Mouse (Mus musculus) lung, embryonic 15.5 days (tissue): Measurements from ENCODE around the gene Fsd1. TPM values are rescaled to one million over a fixed set of nuclear protein-coding genes. Genes with fewer than 3 reads are reported as not detected.

Source experiments
- ATAC-seq: fragments of 200-750 bp; cut with Nextera tagmentation; 2 replicates; pipeline ENCODE4 v1.8.0; 2017; ENCODE audit warnings: moderate number of reproducible peaks, borderline replicate concordance; ENCODE audit not compliant: low FRiP score, low TSS enrichment; ENCODE audit errors: extremely low read depth
- H3K27ac ChIP-seq: fragments of 300-500 bp; sonication (generic); 2 replicates; pipeline ENCODE4 v1.5.1; 2015; ENCODE audit warnings: moderate library complexity, mild to moderate bottlenecking, inconsistent platforms
- H3K27me3 ChIP-seq: fragments of 300-500 bp; sonication (generic); 2 replicates; pipeline ENCODE4 v1.6.1; 2015; ENCODE audit warnings: inconsistent platforms
- H3K36me3 ChIP-seq: fragments of 300-500 bp; sonication (generic); 2 replicates; pipeline ENCODE4 v1.6.1; 2015; ENCODE audit warnings: inconsistent platforms
- H3K4me1 ChIP-seq: fragments of 300-500 bp; sonication (generic); 2 replicates; pipeline ENCODE4 v1.6.1; 2015; ENCODE audit warnings: inconsistent platforms
- H3K4me2 ChIP-seq: fragments of 300-500 bp; sonication (generic); 2 replicates; pipeline ENCODE4 v1.6.1; 2015; ENCODE audit warnings: inconsistent platforms, mild to moderate bottlenecking, moderate library complexity
- H3K4me3 ChIP-seq: fragments of 300-500 bp; sonication (generic); 2 replicates; pipeline ENCODE4 v1.5.1; 2015; ENCODE audit warnings: mild to moderate bottlenecking, inconsistent platforms
- H3K9ac ChIP-seq: fragments of 300-500 bp; sonication (generic); 2 replicates; pipeline ENCODE4 v1.6.1; 2015; ENCODE audit warnings: inconsistent platforms
- H3K9me3 ChIP-seq: fragments of 300-500 bp; sonication (generic); 2 replicates; pipeline ENCODE4 v1.6.1; 2016; ENCODE audit warnings: inconsistent platforms
- WGBS: fragments of 180-500 bp; shearing (Covaris S2); methylation state at CpG from one replicate; pipeline ENCODE4 v1.1.7; 2015; 5-methylcytosine and 5-hydroxymethylcytosine counted together
- polyA plus RNA-seq: library from polyadenylated mRNA; unstranded; fragments of >200 nt; fragmentation: Nextera tagmentation; extraction: Ambion mirVana; gene quantifications from 2 replicates; pipeline ENCODE4 v1.2.1, GENCODE M21; 2015

Fsd1 gene
- polyA plus RNA-seq, 1 experiment from 2014 or later = 7.7 TPM

- Histone ChIP-seq H3K4me2 (peak overlapping the region; percentile 68), H3K9ac (peak overlapping the region; percentile 93), H3K36me3 (peaks cover 13% of the 10 kb centered on the region; the same call in 1 of the 2 replicates), H3K4me3 (peak overlapping the region; percentile 88), H3K27me3 (no peaks in the 10 kb centered on the region), H3K9me3 (no peaks in the 10 kb centered on the region), H3K27ac (no peak overlapping the region), H3K4me1 (peaks cover 43% of the 10 kb centered on the region)
- WGBS = 70% methylated on average over 6 of the region's 6 CpGs
- ATAC-seq = no peak
Observed at GRCm38 (mm10) chr17:56034726-56035100, 48.4 kb downstream of the Fsd1 start.

DNA sequence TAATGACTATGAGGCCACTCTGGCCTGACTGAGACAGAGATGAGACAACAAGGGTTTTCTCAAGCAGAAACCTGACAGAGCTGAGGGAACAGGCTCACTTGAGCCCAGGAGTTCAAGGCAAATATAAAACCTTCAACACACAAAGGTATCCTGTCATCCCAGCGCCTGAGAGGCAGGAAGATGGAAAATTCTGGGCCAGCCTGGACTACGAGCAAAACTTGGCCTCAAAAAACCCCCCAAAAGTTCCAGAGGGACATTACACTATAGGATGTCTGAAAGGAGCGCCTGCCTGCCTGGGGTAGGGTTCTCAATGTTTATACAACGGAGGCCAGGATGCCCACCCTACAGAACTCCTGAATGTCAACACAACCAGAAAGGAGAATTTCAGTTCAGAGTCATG, 48.9 kb downstream of the Fsd1 start:
- no peak for ATAC-seq
- WGBS = 51% methylated on average over 4 of the region's 4 CpGs
- H3K4me1 ChIP-seq = peaks cover 43% of the 10 kb centered on the region

DNA sequence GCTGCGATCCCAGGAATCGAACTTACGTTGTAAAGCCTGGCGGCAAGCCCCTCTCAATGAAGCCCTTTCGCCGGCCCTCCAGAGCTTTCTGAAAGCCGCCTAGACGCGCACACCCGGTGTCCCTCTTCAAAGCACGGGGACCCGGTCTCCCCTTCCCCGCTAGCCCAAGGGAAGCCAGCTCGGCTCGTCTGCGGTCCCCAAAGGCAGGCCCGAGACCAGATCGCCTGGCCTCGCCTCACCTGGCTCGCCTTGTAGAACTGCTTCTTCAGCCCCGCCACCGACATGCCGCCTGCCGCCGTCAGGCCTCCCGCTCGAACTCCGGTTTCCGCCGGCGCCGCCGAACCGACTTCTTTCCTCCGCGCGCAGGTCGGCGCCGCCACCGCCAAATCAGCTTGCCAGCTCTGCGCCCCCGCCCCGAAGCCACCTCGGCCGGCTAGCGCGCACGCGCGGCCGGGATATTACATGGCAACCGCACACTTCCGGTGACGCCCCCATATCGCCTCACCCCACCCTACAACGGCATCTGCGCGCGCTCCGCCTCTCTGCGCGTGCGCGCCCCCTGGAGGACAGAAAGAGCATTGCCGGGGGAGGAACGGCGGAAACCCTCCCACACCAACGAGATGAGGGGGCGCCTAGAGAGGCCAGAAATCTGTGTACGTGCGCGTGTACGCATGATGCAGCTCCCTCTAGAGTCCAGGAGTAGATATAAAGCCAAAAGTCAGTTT, 50.0 kb downstream of the Fsd1 start, which contains the start of gene Sh3gl1:
TSS of gene Sh3gl1 (minus strand) at position 460 of the 725 bp plus-strand sequence.
- ATAC-seq = peak; percentile 90
- peaks cover 44% of the 10 kb centered on the region for H3K4me1 ChIP-seq
- 0 out of 2 replicates have a peak, but pooled peaks cover 6% of the 10 kb centered on the region for H3K36me3 ChIP-seq
- peak within 1 kb of the TSS; percentile 88 for H3K4me3 ChIP-seq
- WGBS = under 1% methylated on average over 74 of the region's 74 CpGs
- peak within 1 kb of the TSS; percentile 88 for H3K27ac ChIP-seq
- no peaks in the 10 kb centered on the region for H3K27me3 ChIP-seq
- H3K4me2 ChIP-seq = peak within 1 kb of the TSS; percentile 68
- peak within 1 kb of the TSS; percentile 93 for H3K9ac ChIP-seq
- H3K9me3 ChIP-seq = no peaks in the 10 kb centered on the region

More for the DNA sequence above, 48.9 kb downstream of the Fsd1 start:
- no peaks in the 10 kb centered on the region for H3K9me3 ChIP-seq
- H3K9ac ChIP-seq = peak overlapping the region; percentile 93
- no peaks in the 10 kb centered on the region for H3K27me3 ChIP-seq
- H3K36me3 ChIP-seq = peaks cover 11% of the 10 kb centered on the region; the same call in 1 of the 2 replicates
- peak overlapping the region; percentile 68 for H3K4me2 ChIP-seq
- H3K27ac ChIP-seq = no peak overlapping the region
- H3K4me3 ChIP-seq = peak overlapping the region; percentile 88

DNA sequence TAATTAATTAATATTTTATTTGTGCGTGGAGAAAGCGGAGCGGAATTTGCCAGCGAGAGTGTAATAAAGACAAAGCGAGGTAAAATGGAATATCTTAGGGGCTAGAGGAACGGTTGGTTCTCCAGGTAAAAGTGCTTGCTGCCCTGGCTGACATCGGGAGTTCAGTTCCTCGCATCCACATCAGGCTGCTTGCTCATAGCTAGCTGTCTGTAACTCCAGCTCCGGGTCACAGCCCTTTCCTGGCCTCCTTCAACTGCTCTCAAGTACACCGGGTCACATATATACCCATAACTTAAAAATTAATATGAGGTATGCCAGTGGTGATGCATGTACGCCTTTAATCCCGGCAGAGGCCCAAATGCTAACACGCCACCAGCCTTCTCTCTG, 50.6 kb downstream of the Fsd1 start:
- Histone ChIP-seq H3K27ac (no peak overlapping the region), H3K9ac (peak overlapping the region; percentile 37; the same call in 1 of the 2 replicates)

GRCm38 (mm10) chr17:56038583-56039261, 52.4 kb downstream of the Fsd1 start:
- Histone ChIP-seq H3K9me3 (no peaks in the 10 kb centered on the region), H3K27me3 (no peaks in the 10 kb centered on the region), H3K9ac (no peak overlapping the region), H3K36me3 (0 out of 2 replicates have a peak, but pooled peaks cover 7% of the 10 kb centered on the region), H3K4me1 (peaks cover 36% of the 10 kb centered on the region), H3K4me2 (no peak overlapping the region), H3K27ac (no peak overlapping the region), H3K4me3 (no peak overlapping the region)
- no peak for ATAC-seq
- WGBS = 78% methylated on average over 8 of the region's 8 CpGs

More for the DNA sequence above, 50.6 kb downstream of the Fsd1 start:
- H3K27me3 ChIP-seq = no peaks in the 10 kb centered on the region
- peak overlapping the region; percentile 31 for H3K4me3 ChIP-seq
- H3K36me3 ChIP-seq = 0 out of 2 replicates have a peak, but pooled peaks cover 6% of the 10 kb centered on the region
- H3K4me2 ChIP-seq = peak overlapping the region; percentile 53
- H3K4me1 ChIP-seq = peaks cover 49% of the 10 kb centered on the region
- no peak for ATAC-seq
- WGBS = 31% methylated on average over 13 of the region's 13 CpGs
- H3K9me3 ChIP-seq = no peaks in the 10 kb centered on the region

GRCm38 (mm10) chr17:56039345-56039744, 53.0 kb downstream of the Fsd1 start:
- Histone ChIP-seq H3K27me3 (no peaks in the 10 kb centered on the region), H3K9ac (no peak overlapping the region), H3K9me3 (no peaks in the 10 kb centered on the region), H3K4me1 (peaks cover 33% of the 10 kb centered on the region), H3K4me3 (peak overlapping the region; percentile 93), H3K27ac (no peak overlapping the region), H3K4me2 (peak overlapping the region; percentile 89), H3K36me3 (peaks cover 10% of the 10 kb centered on the region)
- 69% methylated on average over 4 of the region's 4 CpGs for WGBS
- no peak for ATAC-seq

DNA sequence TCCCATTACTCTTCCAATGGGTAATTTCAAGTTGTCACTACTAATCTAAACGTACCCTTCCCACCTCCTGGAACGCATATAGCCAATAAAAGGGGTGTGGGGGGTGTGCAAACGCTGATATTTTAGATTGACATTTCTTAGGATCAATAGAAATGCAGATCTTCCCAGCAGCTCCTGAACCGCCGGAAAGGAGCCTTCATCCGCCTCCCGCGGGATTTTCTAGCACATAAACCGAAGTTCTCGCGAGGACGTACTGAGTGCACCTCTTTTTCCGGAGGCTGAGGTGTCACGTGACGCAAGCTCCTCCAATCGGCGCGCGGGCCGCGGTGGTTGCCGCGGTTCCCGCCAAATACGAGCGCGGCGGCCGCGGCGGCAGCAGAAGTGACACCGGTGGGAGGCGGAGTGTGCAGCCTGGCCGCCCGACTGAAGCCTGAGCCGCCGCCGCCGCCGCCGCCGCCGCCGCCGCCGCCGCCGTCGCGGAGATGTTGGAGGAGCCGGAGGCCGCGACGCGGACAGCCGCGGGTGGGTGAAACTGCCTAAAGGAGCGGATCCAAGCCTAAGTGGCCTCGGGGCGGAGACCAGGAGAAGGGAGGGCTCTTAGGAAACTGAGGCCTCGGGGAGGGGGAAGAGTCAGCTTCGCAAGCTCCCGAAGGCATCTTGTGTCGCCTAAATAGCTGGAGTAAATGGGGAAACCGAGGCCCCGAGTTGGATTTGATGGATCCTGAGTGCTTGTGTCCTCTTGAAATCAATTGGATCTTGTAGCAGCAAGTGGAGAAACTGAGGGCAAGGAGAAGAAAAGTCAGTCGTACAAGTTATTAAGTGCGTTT, 53.9 kb downstream of the Fsd1 start, which contains the start of gene Chaf1a:
TSS of gene Chaf1a (plus strand) at position 410 of the 827 bp plus-strand sequence.
- Histone ChIP-seq H3K27ac (peak within 1 kb of the TSS; percentile 91), H3K27me3 (no peaks in the 10 kb centered on the region), H3K4me2 (peak within 1 kb of the TSS; percentile 89), H3K4me1 (peaks cover 24% of the 10 kb centered on the region), H3K4me3 (peak within 1 kb of the TSS; percentile 93), H3K36me3 (peaks cover 16% of the 10 kb centered on the region), H3K9me3 (no peaks in the 10 kb centered on the region), H3K9ac (peak within 1 kb of the TSS; percentile 96)
- ATAC-seq = peak; percentile 88
- WGBS = under 1% methylated on average over 67 of the region's 68 CpGs

- no peaks in the 10 kb centered on the region for H3K9me3 ChIP-seq
- 2% methylated on average over 12 of the region's 12 CpGs for WGBS
- H3K4me2 ChIP-seq = peak overlapping the region; percentile 89
- peak overlapping the region; percentile 96 for H3K9ac ChIP-seq
- H3K4me1 ChIP-seq = peaks cover 19% of the 10 kb centered on the region
- H3K4me3 ChIP-seq = peak overlapping the region; percentile 93
- no peak for ATAC-seq
- no peaks in the 10 kb centered on the region for H3K27me3 ChIP-seq
- peaks cover 21% of the 10 kb centered on the region for H3K36me3 ChIP-seq
- peak overlapping the region; percentile 91 for H3K27ac ChIP-seq
Observed at GRCm38 (mm10) chr17:56040857-56041163, 54.5 kb downstream of the Fsd1 start.

Other genes starting within 250 kb of the Fsd1 start
- gene Adgre4, start 236.5 kb upstream of the Fsd1 start, polyA plus RNA-seq = 0.19 and 0.27 TPM in 2 replicates
- 8.5 and 9.1 TPM in 2 replicates for gene Zfp119a, start 107.6 kb upstream of the Fsd1 start, polyA plus RNA-seq
- 12.2 and 13.4 TPM in 2 replicates for gene Zfp959, start 94.4 kb upstream of the Fsd1 start, polyA plus RNA-seq
- gene Zfp119b, start 37.0 kb upstream of the Fsd1 start, polyA plus RNA-seq = 6.7 and 6.8 TPM in 2 replicates
- 1.4 and 2.1 TPM in 2 replicates for gene Ebi3, start 33.9 kb upstream of the Fsd1 start, polyA plus RNA-seq
- gene Yju2, start 27.4 kb upstream of the Fsd1 start, polyA plus RNA-seq = 26.4 and 28.3 TPM in 2 replicates
- gene Shd, start 16.0 kb upstream of the Fsd1 start, polyA plus RNA-seq = 6.7 and 8.3 TPM in 2 replicates
- 17.4 and 18.3 TPM in 2 replicates for gene Stap2, start 19.1 kb downstream of the Fsd1 start, polyA plus RNA-seq
- gene Mpnd, start 19.2 kb downstream of the Fsd1 start, polyA plus RNA-seq = 103 and 116 TPM in 2 replicates
- 169 and 174 TPM in 2 replicates for gene Sh3gl1, start 50.1 kb downstream of the Fsd1 start, polyA plus RNA-seq
- 31.4 and 32.4 TPM in 2 replicates for gene Chaf1a, start 53.9 kb downstream of the Fsd1 start, polyA plus RNA-seq
- gene Ubxn6, start 88.5 kb downstream of the Fsd1 start, polyA plus RNA-seq = 37.5 and 41.3 TPM in 2 replicates
- gene Hdgfl2, start 93.1 kb downstream of the Fsd1 start, polyA plus RNA-seq = 111 and 119 TPM in 2 replicates
- gene Plin4, start 123.3 kb downstream of the Fsd1 start, polyA plus RNA-seq = 0.10 and 0.19 TPM in 2 replicates
- 0.95 and 1.2 TPM in 2 replicates for gene Plin5, start 131.1 kb downstream of the Fsd1 start, polyA plus RNA-seq
- 0.55 TPM in 2 replicates for gene Lrg1, start 135.5 kb downstream of the Fsd1 start, polyA plus RNA-seq
- gene Sema6b, start 153.8 kb downstream of the Fsd1 start, polyA plus RNA-seq = 2.1 TPM in 2 replicates
- 15.3 and 18.3 TPM in 2 replicates for gene Tnfaip8l1, start 176.0 kb downstream of the Fsd1 start, polyA plus RNA-seq
- gene Mydgf, start 197.4 kb downstream of the Fsd1 start, polyA plus RNA-seq = 103 TPM in 2 replicates
- gene Dpp9, start 232.4 kb downstream of the Fsd1 start, polyA plus RNA-seq = 37.1 and 37.6 TPM in 2 replicates